Mouse (Mus musculus): ENCODE measurements at regions not wholly inside any gene's neighbourhood (a gene's known extent, or its start where the extent isn't known, plus 50 kb on each side); places are given as distances from the start of the nearest gene placed in this dataset.

GRCm38 (mm10) chr5:53380203-53380602 lies 85.7 kb upstream of the Rbpj start:
- TF ChIP-seq CTCF (conservative IDR thresholded peaks at IDR 0.05; ENCODE audit: low read length) (no peak), POU5F1 (IDR thresholded peaks at IDR 0.05; ENCODE audit: borderline replicate concordance, low read length) (no peak), NANOG (IDR thresholded peaks at IDR 0.05; ENCODE audit: borderline replicate concordance, low read length) (no peak)
